Mouse (Mus musculus) midbrain, embryonic 14.5 days (tissue): Measurements from ENCODE around the gene Tmem175. TPM values are rescaled to one million over a fixed set of nuclear protein-coding genes. Genes with fewer than 3 reads are reported as not detected.

Source experiments
- ATAC-seq: fragments of 200-750 bp; cut with Nextera tagmentation; 2 replicates; pipeline ENCODE4 v1.8.0; 2017; ENCODE audit warnings: moderate number of reproducible peaks, moderate library complexity; ENCODE audit not compliant: low FRiP score, low TSS enrichment
- DNase-seq: peaks from one replicate; pipeline ENCODE4 v3.0.0-alpha.2; 2015
- H3K27ac ChIP-seq: fragments of 300-500 bp; sonication (generic); replicated peaks from 2 replicates; pipeline ENCODE4 v1.5.1; 2014; ENCODE audit warnings: mild to moderate bottlenecking, low read depth, low read length, moderate library complexity
- H3K27me3 ChIP-seq: fragments of 300-500 bp; sonication (generic); 2 replicates; pipeline ENCODE4 v1.6.1; 2014; ENCODE audit warnings: low read length, control low read depth, mixed read lengths; ENCODE audit not compliant: control insufficient read depth, insufficient read depth
- H3K36me3 ChIP-seq: fragments of 300-500 bp; sonication (generic); 2 replicates; pipeline ENCODE4 v1.6.1; 2014; ENCODE audit warnings: low read length, control low read depth; ENCODE audit not compliant: control insufficient read depth, insufficient read depth
- H3K4me1 ChIP-seq: fragments of 300-500 bp; sonication (generic); 2 replicates; pipeline ENCODE4 v1.6.1; 2014; ENCODE audit warnings: mild to moderate bottlenecking, antibody characterized with exemption, low read length, control low read depth; ENCODE audit not compliant: control insufficient read depth, insufficient read depth
- H3K4me2 ChIP-seq: fragments of 300-500 bp; sonication (generic); 2 replicates; pipeline ENCODE4 v1.6.1; 2014; ENCODE audit warnings: mild to moderate bottlenecking, low read length, moderate library complexity
- H3K4me3 ChIP-seq: fragments of 300-500 bp; sonication (generic); replicated peaks from 2 replicates; pipeline ENCODE4 v1.5.1; 2014; ENCODE audit warnings: low read depth, low read length
- H3K9ac ChIP-seq: fragments of 300-500 bp; sonication (generic); replicated peaks from 2 replicates; pipeline ENCODE4 v1.6.1; 2014; ENCODE audit warnings: mild to moderate bottlenecking, low read length, moderate library complexity
- H3K9me3 ChIP-seq: fragments of 300-500 bp; sonication (generic); 2 replicates; pipeline ENCODE4 v1.6.1; 2016; ENCODE audit warnings: low read length, control low read depth, mixed read lengths; ENCODE audit not compliant: control insufficient read depth
- WGBS: fragments of 180-500 bp; shearing (Covaris S2); extraction: QIAGEN DNeasy Blood & Tissue Kit; methylation state at CpG from one replicate; pipeline ENCODE4 v1.1.7; 2014; 5-methylcytosine and 5-hydroxymethylcytosine counted together
- polyA plus RNA-seq: library from polyadenylated mRNA; unstranded; fragments of >200 nt; fragmentation: Nextera tagmentation; extraction: Ambion mirVana; gene quantifications from 2 replicates; pipeline ENCODE4 v1.2.1, GENCODE M21; 2014

The Tmem175 gene
- polyA plus RNA-seq, result 25.7 and 29.9 TPM in 2 replicates

DNA sequence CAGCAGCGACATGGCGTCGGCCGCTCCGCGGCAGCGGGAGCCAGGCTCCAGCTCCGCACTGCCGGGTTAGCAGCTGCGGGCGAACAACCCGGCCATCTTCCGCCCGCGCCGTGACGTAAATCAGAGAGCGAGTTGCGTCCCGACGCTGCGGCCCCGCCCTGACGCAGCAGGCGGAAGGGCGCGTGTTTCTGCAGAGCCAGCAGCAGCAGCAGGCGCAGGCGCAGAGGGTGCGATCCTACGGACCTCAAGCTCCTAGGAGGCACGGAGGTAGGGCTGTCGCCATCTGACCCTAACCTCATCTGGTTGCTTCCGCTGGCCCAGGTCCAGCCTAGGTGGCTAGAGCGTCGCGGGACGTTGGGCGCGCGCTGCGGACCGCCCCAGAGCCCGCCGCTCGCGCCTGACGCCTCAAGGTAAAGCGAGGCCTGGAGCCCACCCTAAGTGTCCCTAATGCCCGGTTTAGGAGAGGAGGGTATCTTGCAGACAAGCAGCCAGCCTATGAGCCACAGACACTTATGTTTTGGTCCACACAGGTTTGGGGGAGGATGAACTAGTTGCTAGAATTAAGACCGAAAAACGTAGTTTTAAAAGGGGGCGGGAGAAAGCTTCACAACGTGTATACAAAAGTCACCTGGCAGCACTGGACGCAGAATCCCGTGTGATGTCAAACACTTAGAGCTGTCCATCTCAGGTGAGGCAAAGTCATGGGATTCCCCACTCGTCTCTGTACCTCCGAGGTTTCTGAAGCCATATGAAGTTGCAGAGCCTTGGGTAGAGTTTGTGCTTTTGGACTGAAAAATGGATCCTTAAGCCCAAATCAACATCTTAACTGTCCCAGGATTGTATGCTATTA is at the start of gene Tmem175, which contains the start of gene Gak:
Gene Tmem175 (plus strand): TSS at position 137 of the 850 bp plus-strand sequence.
Gene Gak (minus strand): TSS at position 122 of the 850 bp plus-strand sequence.
- no peaks in the 10 kb centered on the region; the same call in 1 of the 2 replicates for H3K36me3 ChIP-seq
- H3K4me2 ChIP-seq, result peak within 1 kb of the TSS; percentile 95
- DNase-seq, result peak; percentile 98
- peak within 1 kb of the TSS; percentile 90 for H3K27ac ChIP-seq
- 1% methylated on average over 58 of the region's 58 CpGs for WGBS
- H3K4me1 ChIP-seq, result peaks cover 16% of the 10 kb centered on the region
- peak within 1 kb of the TSS; percentile 95 for H3K9ac ChIP-seq
- H3K27me3 ChIP-seq, result no peaks in the 10 kb centered on the region
- H3K9me3 ChIP-seq, result no peaks in the 10 kb centered on the region
- H3K4me3 ChIP-seq, result peak within 1 kb of the TSS; percentile 95
- peak; percentile 96 for ATAC-seq

DNA sequence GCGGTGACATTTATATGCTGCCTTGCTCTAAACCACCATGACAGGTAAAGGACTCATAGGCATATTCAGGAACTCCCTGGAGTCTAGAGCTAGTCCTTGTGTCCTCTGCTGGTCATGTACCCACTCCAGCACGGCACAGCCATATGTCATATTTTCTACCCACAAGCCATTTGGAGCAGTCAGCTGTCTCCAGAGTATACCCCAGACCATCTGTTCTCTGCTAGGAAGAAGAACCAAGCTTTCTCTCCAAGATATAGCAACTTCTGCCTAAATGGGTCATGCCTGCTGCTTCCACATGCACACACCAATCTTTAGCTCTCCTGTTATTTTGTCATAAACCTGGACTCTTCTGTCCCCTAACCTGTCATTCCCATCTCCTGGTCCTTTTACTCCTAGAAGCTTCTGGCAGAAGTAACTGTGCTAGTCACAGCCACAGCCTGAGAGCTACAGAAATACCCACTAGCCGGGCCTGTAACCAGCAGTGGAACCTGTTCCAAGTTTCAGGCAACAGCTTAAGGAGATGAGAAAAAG is 48.1 kb upstream of the Tmem175 start:
- no peak for DNase-seq
- 89% methylated on average over 3 of the region's 3 CpGs for WGBS
- Histone ChIP-seq H3K4me2 (no peak overlapping the region), H3K4me3 (no peak overlapping the region), H3K4me1 (no peaks in the 10 kb centered on the region), H3K36me3 (peaks cover 87% of the 10 kb centered on the region), H3K27me3 (no peaks in the 10 kb centered on the region), H3K9ac (no peak overlapping the region), H3K27ac (no peak overlapping the region), H3K9me3 (no peaks in the 10 kb centered on the region)
- ATAC-seq, result no peak

GRCm38 (mm10) chr5:108599923-108600322 is 29.6 kb upstream of the Tmem175 start:
- no peaks in the 10 kb centered on the region for H3K27me3 ChIP-seq
- H3K36me3 ChIP-seq, result peaks cover 98% of the 10 kb centered on the region
- DNase-seq (no peak), ATAC-seq (no peak)
- no peak overlapping the region for H3K27ac ChIP-seq
- no peak overlapping the region for H3K4me2 ChIP-seq
- no peak overlapping the region for H3K4me3 ChIP-seq
- 89% methylated on average over 1 of the region's 1 CpGs for WGBS
- no peak overlapping the region for H3K9ac ChIP-seq
- no peaks in the 10 kb centered on the region for H3K4me1 ChIP-seq
- H3K9me3 ChIP-seq, result no peaks in the 10 kb centered on the region

- Histone ChIP-seq H3K27ac (no peak overlapping the region), H3K27me3 (no peaks in the 10 kb centered on the region), H3K4me1 (no peaks in the 10 kb centered on the region), H3K4me2 (no peak overlapping the region), H3K9me3 (no peaks in the 10 kb centered on the region), H3K4me3 (no peak overlapping the region), H3K36me3 (peaks cover 98% of the 10 kb centered on the region), H3K9ac (no peak overlapping the region)
- WGBS, result 95% methylated on average over 9 of the region's 9 CpGs
- ATAC-seq (no peak), DNase-seq (no peak)
Observed at GRCm38 (mm10) chr5:108602537-108602936, 27.0 kb upstream of the Tmem175 start.

DNA sequence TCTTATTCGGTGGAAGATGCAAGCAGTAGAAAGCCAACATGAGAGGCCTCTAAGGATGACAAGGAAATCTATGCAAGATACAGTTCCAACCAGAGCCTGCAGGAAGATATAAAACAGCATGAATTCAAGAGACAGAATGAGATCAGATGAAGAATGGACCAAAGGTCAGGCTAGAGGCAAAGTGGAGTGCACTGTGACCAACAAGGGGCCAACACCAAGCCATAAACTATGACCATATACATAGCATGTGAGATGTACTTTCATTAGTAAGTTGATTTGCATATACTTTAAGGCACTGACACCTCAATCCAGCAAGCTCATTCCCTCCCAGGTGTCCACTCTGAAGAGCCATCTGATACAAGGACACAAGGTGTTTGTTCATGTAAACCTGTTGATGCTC is 19.1 kb upstream of the Tmem175 start:
- Histone ChIP-seq H3K4me1 (no peaks in the 10 kb centered on the region), H3K4me2 (no peak overlapping the region), H3K9ac (no peak overlapping the region), H3K27ac (no peak overlapping the region), H3K4me3 (no peak overlapping the region), H3K36me3 (peaks cover 97% of the 10 kb centered on the region), H3K9me3 (no peaks in the 10 kb centered on the region), H3K27me3 (no peaks in the 10 kb centered on the region)
- WGBS, result 100% methylated on average over 1 of the region's 1 CpGs
- ATAC-seq (no peak), DNase-seq (no peak)

DNA sequence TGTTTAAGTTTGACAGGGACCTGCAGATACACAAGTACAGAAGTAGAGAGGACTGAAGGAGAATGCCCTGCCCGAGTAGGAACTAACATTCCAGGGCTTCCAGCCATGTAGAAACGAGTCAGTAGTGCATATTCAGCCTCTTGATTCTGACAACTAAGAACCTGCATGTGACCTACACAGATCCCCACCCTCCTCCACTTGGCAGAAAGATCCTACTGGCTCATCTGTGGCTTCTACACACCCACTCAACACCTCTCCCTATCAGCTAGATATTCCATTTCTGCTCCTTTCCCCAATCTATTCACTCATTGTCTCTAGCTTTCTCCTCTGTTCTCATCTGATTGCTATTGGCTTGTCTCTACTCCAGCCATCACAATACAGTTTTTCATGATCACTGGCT is 7.7 kb upstream of the Tmem175 start:
- Histone ChIP-seq H3K36me3 (peaks cover 66% of the 10 kb centered on the region), H3K4me3 (no peak overlapping the region), H3K4me2 (no peak overlapping the region), H3K27me3 (no peaks in the 10 kb centered on the region), H3K9ac (no peak overlapping the region), H3K4me1 (no peaks in the 10 kb centered on the region), H3K27ac (no peak overlapping the region), H3K9me3 (no peaks in the 10 kb centered on the region)
- no peak for ATAC-seq
- WGBS, result 81% methylated on average over 2 of the region's 2 CpGs
- no peak for DNase-seq

DNA sequence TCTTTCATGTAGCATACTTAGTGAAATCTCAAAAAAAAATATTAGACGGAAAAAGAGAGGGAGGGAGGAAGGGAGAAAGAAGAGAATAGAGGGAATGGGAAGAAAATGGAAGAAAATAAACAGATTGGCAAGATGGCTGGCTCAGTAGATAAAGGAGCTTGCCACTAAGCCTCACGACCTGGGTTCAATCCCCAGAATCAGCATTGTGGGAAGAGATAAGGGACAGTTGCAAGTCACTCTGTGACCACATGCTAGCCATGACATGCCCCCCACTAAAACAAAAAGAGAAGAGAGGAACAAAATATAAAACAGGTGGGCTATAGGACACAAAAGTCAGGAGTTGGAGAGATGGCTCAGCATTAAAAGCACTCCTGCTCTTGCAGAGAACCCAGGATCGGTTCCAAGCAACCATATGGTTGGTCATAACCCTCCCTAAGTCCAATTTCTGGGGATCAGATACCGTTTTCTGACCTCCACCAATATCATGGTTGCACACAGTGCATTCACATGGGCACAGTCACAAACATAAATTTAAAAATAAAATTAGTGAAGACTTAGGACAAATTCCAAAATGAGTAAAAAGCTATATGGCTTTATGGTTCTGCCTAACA is 3.4 kb upstream of the Tmem175 start:
- DNase-seq (no peak), ATAC-seq (no peak)
- 83% methylated on average over 4 of the region's 4 CpGs for WGBS
- H3K4me1 ChIP-seq, result peaks cover 16% of the 10 kb centered on the region
- no peak overlapping the region for H3K4me3 ChIP-seq
- peaks cover 34% of the 10 kb centered on the region for H3K36me3 ChIP-seq
- H3K27me3 ChIP-seq, result no peaks in the 10 kb centered on the region
- no peaks in the 10 kb centered on the region for H3K9me3 ChIP-seq
- H3K27ac ChIP-seq, result no peak overlapping the region
- H3K4me2 ChIP-seq, result no peak overlapping the region
- H3K9ac ChIP-seq, result no peak overlapping the region

GRCm38 (mm10) chr5:108628891-108629633 is 508 bp upstream of the Tmem175 start:
- Histone ChIP-seq H3K4me3 (peak overlapping the region; percentile 95), H3K27ac (peak overlapping the region; percentile 90), H3K9ac (peak overlapping the region; percentile 95), H3K4me1 (peaks cover 16% of the 10 kb centered on the region), H3K4me2 (peak overlapping the region; percentile 95), H3K27me3 (no peaks in the 10 kb centered on the region), H3K36me3 (peaks cover 8% of the 10 kb centered on the region), H3K9me3 (no peaks in the 10 kb centered on the region)
- ATAC-seq (peak; percentile 83), DNase-seq (no peak)
- WGBS, result 2% methylated on average over 32 of the region's 32 CpGs
